Mouse (Mus musculus) intestine, embryonic 16.5 days (tissue): ENCODE measurements around the gene Akap11. TPM values are rescaled to one million over a fixed set of nuclear protein-coding genes. Genes with fewer than 3 reads are reported as not detected.
A peak's percentile ranks its signal among the peaks of the same experiment; 100 is the strongest.

Experiments
- ATAC-seq: fragments of 200-750 bp; cut with Nextera tagmentation; 2 replicates; pipeline ENCODE4 v1.8.0; 2017; ENCODE audit warnings: moderate TSS enrichment, moderate library complexity
- H3K27ac ChIP-seq: fragments of 300-500 bp; sonication (generic); 2 replicates; pipeline ENCODE4 v1.5.1; 2014; ENCODE audit warnings: mild to moderate bottlenecking, low read length
- H3K27me3 ChIP-seq: fragments of 300-500 bp; sonication (generic); replicated peaks from 2 replicates; pipeline ENCODE4 v1.6.1; 2014; ENCODE audit warnings: low read length, control low read depth, mixed read lengths; ENCODE audit not compliant: control insufficient read depth, insufficient read depth
- H3K36me3 ChIP-seq: fragments of 300-500 bp; sonication (generic); 2 replicates; pipeline ENCODE4 v1.6.1; 2014; ENCODE audit warnings: low read length, control low read depth; ENCODE audit not compliant: control insufficient read depth, insufficient read depth
- H3K4me1 ChIP-seq: fragments of 300-500 bp; sonication (generic); 2 replicates; pipeline ENCODE4 v1.6.1; 2014; ENCODE audit warnings: low read length, control low read depth, mixed read lengths; ENCODE audit not compliant: control insufficient read depth, insufficient read depth
- H3K4me2 ChIP-seq: fragments of 300-500 bp; sonication (generic); 2 replicates; pipeline ENCODE4 v1.6.1; 2014; ENCODE audit warnings: low read depth, low read length, control low read depth
- H3K4me3 ChIP-seq: fragments of 300-500 bp; sonication (generic); 2 replicates; pipeline ENCODE4 v1.5.1; 2014; ENCODE audit warnings: mild to moderate bottlenecking, low read length
- H3K9ac ChIP-seq: fragments of 300-500 bp; sonication (generic); 2 replicates; pipeline ENCODE4 v1.6.1; 2014; ENCODE audit warnings: low read depth, low read length
- H3K9me3 ChIP-seq: fragments of 300-500 bp; sonication (generic); 2 replicates; pipeline ENCODE4 v1.6.1; 2016; ENCODE audit warnings: low read length, control low read depth; ENCODE audit not compliant: control insufficient read depth
- WGBS: fragments of 180-500 bp; shearing (Covaris S2); extraction: QIAGEN DNeasy Blood & Tissue Kit; methylation state at CpG from one replicate; pipeline ENCODE4 v1.1.7; 2014; 5-methylcytosine and 5-hydroxymethylcytosine counted together
- polyA plus RNA-seq: library from polyadenylated mRNA; unstranded; fragments of >200 nt; fragmentation: Nextera tagmentation; extraction: Ambion mirVana; gene quantifications from 2 replicates; pipeline ENCODE4 v1.2.1, GENCODE M21; 2015

The Akap11 gene
- polyA plus RNA-seq, 1 experiment from 2014 or later, result 12.1 TPM

DNA sequence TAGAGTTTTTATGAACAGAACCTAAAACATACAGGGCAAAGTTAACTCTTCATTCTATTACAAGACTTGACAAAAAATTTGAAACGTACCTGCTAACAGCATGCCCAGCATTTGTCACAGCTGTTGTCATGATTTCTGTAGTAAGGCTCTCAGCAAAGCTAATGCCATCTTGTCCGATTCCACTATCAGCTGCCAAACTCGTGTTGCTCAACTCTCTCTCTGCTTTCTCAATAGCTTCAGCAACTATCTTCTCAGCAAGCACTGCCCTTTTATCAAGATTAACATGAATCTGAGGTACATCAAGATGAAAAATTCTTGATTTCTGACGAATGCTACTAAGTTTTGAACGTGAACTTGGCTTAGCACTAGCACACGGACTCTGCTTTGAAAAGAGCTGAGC lies 26.8 kb downstream of the Akap11 start:
- no peaks in the 10 kb centered on the region for H3K4me1 ChIP-seq
- H3K9me3 ChIP-seq, result no peaks in the 10 kb centered on the region
- 93% methylated on average over 6 of the region's 6 CpGs for WGBS
- H3K27me3 ChIP-seq, result no peaks in the 10 kb centered on the region
- ATAC-seq, result no peak
- H3K9ac ChIP-seq, result no peak overlapping the region
- no peak overlapping the region for H3K4me2 ChIP-seq
- no peak overlapping the region for H3K4me3 ChIP-seq
- peaks cover 16% of the 10 kb centered on the region for H3K36me3 ChIP-seq
- H3K27ac ChIP-seq, result no peak overlapping the region

DNA sequence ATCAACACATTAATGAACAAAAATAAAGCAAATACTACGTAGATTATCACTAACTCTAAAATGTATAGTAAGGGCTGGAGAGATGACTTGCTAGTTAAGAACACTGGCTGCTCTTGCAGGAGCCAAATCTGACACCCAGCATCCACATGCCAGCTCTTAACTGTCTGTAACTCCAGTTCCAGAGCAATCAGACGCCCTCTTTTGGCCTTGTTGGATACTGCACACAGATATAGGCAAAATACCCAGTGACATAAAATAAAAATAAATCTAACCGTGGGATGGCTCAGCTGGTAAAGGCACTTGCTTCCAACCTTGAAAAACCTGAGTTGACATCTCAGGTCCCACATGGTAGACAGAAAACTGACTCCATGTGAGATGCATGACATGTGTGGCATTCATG lies 36.0 kb downstream of the Akap11 start:
- H3K9ac ChIP-seq, result no peak overlapping the region
- no peaks in the 10 kb centered on the region for H3K9me3 ChIP-seq
- H3K4me3 ChIP-seq, result no peak overlapping the region
- H3K4me2 ChIP-seq, result no peak overlapping the region
- H3K36me3 ChIP-seq, result peaks cover 8% of the 10 kb centered on the region; the same call in 1 of the 2 replicates
- no peaks in the 10 kb centered on the region for H3K4me1 ChIP-seq
- no peak overlapping the region for H3K27ac ChIP-seq
- ATAC-seq, result no peak
- WGBS, result 75% methylated on average over 3 of the region's 3 CpGs
- H3K27me3 ChIP-seq, result no peaks in the 10 kb centered on the region

DNA sequence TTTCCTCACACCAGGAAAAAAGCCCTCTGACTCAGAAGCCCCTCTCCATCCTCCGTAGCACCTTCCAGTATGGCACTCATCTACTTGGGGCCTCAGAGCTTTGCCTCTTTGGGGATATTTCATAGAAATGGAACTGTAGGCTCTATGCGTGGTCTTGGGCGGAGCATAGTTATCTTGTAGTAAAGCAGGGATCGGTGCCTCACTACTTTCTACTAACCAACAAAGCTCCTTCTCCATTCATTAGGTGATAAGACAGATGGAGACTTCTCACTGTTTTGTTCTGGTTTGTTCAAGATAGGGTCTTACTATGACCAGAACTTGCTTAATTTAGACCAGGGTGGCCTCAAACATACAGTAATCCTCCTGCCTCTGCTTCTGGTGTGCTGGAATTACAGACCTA lies 39.9 kb downstream of the Akap11 start:
- no peak for ATAC-seq
- Histone ChIP-seq H3K4me1 (no peaks in the 10 kb centered on the region), H3K9me3 (no peaks in the 10 kb centered on the region), H3K9ac (no peak overlapping the region), H3K27ac (no peak overlapping the region), H3K27me3 (no peaks in the 10 kb centered on the region), H3K4me2 (no peak overlapping the region), H3K36me3 (peaks cover 12% of the 10 kb centered on the region; the same call in 1 of the 2 replicates), H3K4me3 (no peak overlapping the region)
- 95% methylated on average over 4 of the region's 4 CpGs for WGBS

DNA sequence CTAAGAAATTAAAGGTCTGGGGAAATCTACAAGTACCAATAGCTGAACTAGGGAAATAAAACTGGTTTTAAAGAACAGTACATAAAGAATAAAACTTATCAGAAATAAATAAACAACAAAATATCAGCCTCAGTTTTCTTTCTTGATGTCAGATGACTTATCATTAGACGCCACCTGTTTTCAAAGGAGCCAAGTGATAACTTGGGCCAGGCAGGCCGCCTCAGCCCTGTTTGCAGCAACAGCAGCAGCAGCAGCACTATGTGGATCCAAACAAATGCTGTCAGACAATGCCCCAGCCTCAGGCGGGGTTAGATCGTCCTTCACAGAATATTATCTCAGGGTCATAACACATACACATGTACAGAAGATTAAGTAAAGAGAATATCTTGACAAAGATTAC lies 41.4 kb downstream of the Akap11 start:
- Histone ChIP-seq H3K4me3 (no peak overlapping the region), H3K27me3 (no peaks in the 10 kb centered on the region), H3K4me2 (no peak overlapping the region), H3K27ac (no peak overlapping the region), H3K9ac (no peak overlapping the region), H3K36me3 (0 out of 2 replicates have a peak, but pooled peaks cover 4% of the 10 kb centered on the region), H3K4me1 (no peaks in the 10 kb centered on the region), H3K9me3 (no peaks in the 10 kb centered on the region)
- WGBS, result 80% methylated on average over 4 of the region's 4 CpGs
- no peak for ATAC-seq

DNA sequence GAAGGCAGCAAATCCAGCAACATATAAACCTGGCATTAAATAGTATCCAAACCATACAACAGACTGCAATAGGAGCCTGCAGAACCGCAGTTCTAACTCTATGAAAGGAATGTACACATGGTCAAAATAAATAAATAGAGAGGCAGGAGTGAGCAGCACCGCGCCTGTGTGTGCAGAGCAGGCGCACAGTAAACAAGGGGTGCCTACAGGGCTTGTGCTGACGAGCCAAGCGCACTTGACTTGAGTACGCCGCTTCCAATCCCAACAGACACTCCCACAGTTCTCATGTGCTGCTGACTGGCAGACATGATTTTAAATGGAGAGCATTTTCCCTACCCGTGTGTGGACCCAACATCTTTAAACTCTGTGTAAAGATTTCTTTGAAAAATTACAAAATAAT lies 44.0 kb downstream of the Akap11 start:
- H3K9ac ChIP-seq, result no peak overlapping the region
- no peaks in the 10 kb centered on the region for H3K27me3 ChIP-seq
- ATAC-seq, result no peak
- no peak overlapping the region for H3K4me3 ChIP-seq
- H3K4me2 ChIP-seq, result no peak overlapping the region
- H3K9me3 ChIP-seq, result no peaks in the 10 kb centered on the region
- H3K4me1 ChIP-seq, result no peaks in the 10 kb centered on the region
- H3K27ac ChIP-seq, result no peak overlapping the region
- 0 out of 2 replicates have a peak, but pooled peaks cover 4% of the 10 kb centered on the region for H3K36me3 ChIP-seq
- 58% methylated on average over 9 of the region's 9 CpGs for WGBS

DNA sequence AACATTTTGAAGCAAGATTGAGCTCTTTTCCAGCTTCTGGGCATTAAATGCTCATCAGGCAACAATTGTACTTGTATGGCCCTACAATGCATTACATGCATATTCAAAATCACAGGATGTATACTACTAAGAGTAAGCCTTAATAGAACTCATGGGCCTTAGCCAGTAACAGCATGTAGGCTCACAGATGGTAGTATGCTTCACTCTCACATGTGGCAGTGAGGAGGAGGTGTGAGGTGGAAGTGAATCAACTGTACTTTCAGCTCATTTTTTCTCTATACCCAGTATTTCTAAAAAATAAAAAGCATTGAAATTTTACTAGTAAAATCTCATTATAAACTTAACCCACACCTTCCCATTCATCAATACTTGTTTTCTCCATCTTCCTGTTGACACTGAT lies 45.2 kb downstream of the Akap11 start:
- 0 out of 2 replicates have a peak, but pooled peaks cover 4% of the 10 kb centered on the region for H3K36me3 ChIP-seq

DNA sequence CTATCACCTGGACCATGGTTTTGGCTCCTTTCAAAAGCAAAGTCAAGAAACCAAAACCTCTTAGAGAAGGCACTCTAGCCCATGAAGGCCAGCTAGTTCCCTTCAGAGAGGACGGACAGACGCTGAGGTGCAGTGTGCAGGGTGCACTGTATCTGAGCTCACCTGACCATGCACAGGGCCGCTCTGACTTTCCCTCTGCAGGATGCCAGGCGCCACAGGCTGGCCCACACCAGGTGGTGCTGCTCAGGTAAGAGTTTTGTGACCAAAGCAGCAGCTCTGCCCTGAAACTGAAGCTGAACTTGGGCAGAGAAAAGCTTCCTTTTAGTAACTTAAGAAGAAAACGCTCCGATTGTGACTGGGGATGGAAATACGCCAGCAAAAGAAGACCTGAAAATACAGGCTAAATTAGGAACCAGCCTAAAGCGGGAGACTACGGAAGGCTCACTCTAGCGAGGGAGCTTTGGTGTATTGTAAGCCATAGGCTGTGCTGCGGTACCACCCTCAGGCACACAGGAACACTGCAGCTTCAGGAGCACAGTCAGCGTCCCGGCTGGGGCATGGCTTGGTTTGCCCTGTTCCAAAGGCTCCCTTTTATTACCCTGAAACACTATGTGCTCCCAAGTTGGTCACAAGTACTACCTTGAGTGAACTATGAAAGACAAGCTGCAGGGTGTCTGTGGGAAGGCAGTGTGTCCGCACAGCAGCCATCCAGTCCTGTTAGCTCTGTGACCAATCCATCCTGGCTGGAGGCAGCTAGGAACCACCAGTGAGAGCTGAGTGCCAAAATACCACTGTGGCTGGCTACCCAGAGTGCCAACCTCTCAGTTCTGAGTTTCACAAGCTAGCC lies 54.0 kb downstream of the Akap11 start:
- H3K4me3 ChIP-seq, result no peak overlapping the region
- 23% methylated on average over 14 of the region's 14 CpGs for WGBS
- no peaks in the 10 kb centered on the region for H3K4me1 ChIP-seq
- ATAC-seq, result peak; percentile 92
- H3K27ac ChIP-seq, result no peak overlapping the region
- H3K9ac ChIP-seq, result no peak overlapping the region
- no peaks in the 10 kb centered on the region for H3K9me3 ChIP-seq
- no peaks in the 10 kb centered on the region for H3K36me3 ChIP-seq
- no peaks in the 10 kb centered on the region for H3K27me3 ChIP-seq
- peak overlapping the region; percentile 30; the same call in 1 of the 2 replicates for H3K4me2 ChIP-seq

More for the DNA sequence above, 45.2 kb downstream of the Akap11 start:
- Histone ChIP-seq H3K4me2 (no peak overlapping the region), H3K4me3 (no peak overlapping the region), H3K27ac (no peak overlapping the region), H3K4me1 (no peaks in the 10 kb centered on the region), H3K9ac (no peak overlapping the region), H3K9me3 (no peaks in the 10 kb centered on the region), H3K27me3 (no peaks in the 10 kb centered on the region)
- no peak for ATAC-seq

DNA sequence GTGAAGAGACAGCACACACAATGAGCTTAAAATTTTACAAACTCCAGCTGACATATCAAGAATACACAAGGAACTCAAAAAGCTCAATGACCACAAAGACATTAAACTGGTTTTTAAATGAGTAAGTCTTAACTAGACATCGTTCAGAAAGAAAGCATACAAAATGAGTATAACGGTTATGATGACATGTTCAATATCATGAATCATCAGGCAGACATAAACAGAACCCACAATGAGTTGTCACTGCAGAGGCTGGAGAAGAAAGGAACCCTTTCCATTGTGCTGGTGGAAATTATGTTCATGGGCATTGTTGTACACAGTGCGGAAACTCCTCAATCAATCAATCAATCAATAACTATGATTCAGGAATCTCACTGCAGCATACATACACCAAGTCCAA lies 62.5 kb downstream of the Akap11 start:
- Histone ChIP-seq H3K9me3 (no peaks in the 10 kb centered on the region), H3K4me1 (no peaks in the 10 kb centered on the region), H3K27me3 (no peaks in the 10 kb centered on the region), H3K4me2 (no peak overlapping the region), H3K36me3 (no peaks in the 10 kb centered on the region), H3K4me3 (no peak overlapping the region), H3K27ac (no peak overlapping the region), H3K9ac (no peak overlapping the region)
- no peak for ATAC-seq
- WGBS, result 86% methylated on average over 3 of the region's 3 CpGs

DNA sequence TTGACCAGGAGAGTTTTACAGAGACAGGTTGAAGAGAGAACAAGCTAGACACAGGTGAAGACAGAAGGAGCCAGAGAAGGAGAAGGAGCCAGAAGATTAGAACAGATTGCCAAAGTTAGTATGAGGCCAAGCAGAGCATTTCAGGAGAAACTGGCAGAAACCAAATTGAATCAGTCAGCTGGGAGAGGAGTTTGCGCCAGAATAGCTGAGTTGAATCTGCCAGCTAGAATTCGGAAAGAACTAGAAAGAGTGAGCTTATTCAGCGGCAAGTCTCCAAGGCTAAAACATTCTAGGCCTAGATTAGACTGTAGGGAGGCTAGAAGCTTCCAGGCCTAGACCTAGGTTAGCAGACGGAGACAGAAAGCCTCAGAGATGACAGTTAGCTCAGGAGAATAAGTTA lies 65.9 kb downstream of the Akap11 start:
- H3K9ac ChIP-seq, result no peak overlapping the region
- H3K36me3 ChIP-seq, result no peaks in the 10 kb centered on the region
- H3K4me3 ChIP-seq, result no peak overlapping the region
- H3K27ac ChIP-seq, result no peak overlapping the region
- no peaks in the 10 kb centered on the region for H3K9me3 ChIP-seq
- H3K4me1 ChIP-seq, result no peaks in the 10 kb centered on the region
- no peak overlapping the region for H3K4me2 ChIP-seq
- no peak for ATAC-seq
- WGBS, result 91% methylated on average over 4 of the region's 4 CpGs
- H3K27me3 ChIP-seq, result no peaks in the 10 kb centered on the region

DNA sequence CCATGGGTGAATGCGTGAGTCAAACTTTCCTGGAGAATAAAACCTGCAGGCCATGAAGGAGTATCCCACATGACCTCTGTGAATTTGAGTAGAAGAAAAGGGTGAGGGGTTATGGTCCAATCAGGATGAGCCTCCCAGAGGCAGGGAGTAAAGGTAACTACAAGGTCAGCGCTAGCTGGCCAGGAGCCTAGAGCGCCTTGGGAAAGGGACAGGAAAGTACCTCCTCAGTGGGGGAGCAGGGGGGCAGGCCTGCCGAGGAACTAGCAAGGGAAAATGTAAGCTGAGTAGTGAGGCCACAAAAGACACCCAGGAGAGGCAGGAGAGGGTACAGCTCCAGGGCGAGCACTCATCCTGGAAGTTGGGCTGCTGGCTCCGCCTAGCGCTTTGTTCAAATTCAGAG lies 67.6 kb downstream of the Akap11 start:
- no peak for ATAC-seq
- Histone ChIP-seq H3K27ac (no peak overlapping the region), H3K36me3 (no peaks in the 10 kb centered on the region), H3K9ac (no peak overlapping the region), H3K9me3 (no peaks in the 10 kb centered on the region), H3K4me1 (no peaks in the 10 kb centered on the region), H3K27me3 (no peaks in the 10 kb centered on the region), H3K4me2 (no peak overlapping the region), H3K4me3 (no peak overlapping the region)
- WGBS, result 81% methylated on average over 7 of the region's 7 CpGs
